Mouse (Mus musculus) mammary gland, adult 2 months (tissue): Measurements from ENCODE around the gene Rab11fip2. TPM values are rescaled to one million over a fixed set of nuclear protein-coding genes. Genes with fewer than 3 reads are reported as not detected.

ENCODE experiments used
- polyA plus RNA-seq: library from polyadenylated mRNA; depleted of rRNA; stranded (reverse); fragments of >200 nt; gene quantifications from 2 replicates; pipeline ENCODE4 v1.2.3, GENCODE M21; 2012; ENCODE audit warnings: low replicate concordance; rRNA removed

Rab11fip2 gene
- 2.0 and 5.0 TPM in 2 replicates for polyA plus RNA-seq

DNA sequence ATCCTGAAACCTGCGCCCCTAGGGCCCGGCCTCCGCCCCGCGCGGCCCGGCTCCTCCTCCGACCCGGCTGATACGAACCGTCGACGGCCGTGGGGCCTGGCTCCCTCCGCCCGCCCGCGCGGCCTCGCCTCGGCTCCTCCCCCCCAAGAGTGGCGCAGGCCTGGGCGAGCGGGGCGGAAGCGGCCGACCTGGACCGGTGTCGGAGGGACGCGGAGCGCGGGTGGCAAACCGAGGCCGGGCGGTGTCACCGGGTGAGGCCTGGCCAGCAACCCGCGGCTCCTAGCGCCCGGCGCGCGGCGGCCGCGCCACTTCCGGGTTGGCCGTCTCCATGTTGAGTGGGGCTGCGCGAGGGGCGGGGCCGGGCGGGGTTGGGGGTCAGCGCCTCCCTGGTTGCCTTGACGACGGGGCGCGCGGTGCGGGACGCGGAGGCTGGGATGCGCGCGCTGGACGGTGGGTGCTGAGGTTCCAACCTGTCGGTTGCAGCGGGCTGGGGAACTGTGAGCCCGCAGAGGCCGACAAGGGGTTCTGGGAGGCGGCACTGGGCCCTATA lies at the start of gene Rab11fip2:
Rab11fip2 (minus strand) TSS at position 333 of the 550 bp plus-strand sequence.

